Mouse (Mus musculus): ENCODE data around the gene Pcmtd2.
"Not testable (repeated sequence)": the region's sequence is repeated elsewhere in the genome, so short reads cannot be mapped to it uniquely, and the experiment has no call there.

Gene Pcmtd2

DNA sequence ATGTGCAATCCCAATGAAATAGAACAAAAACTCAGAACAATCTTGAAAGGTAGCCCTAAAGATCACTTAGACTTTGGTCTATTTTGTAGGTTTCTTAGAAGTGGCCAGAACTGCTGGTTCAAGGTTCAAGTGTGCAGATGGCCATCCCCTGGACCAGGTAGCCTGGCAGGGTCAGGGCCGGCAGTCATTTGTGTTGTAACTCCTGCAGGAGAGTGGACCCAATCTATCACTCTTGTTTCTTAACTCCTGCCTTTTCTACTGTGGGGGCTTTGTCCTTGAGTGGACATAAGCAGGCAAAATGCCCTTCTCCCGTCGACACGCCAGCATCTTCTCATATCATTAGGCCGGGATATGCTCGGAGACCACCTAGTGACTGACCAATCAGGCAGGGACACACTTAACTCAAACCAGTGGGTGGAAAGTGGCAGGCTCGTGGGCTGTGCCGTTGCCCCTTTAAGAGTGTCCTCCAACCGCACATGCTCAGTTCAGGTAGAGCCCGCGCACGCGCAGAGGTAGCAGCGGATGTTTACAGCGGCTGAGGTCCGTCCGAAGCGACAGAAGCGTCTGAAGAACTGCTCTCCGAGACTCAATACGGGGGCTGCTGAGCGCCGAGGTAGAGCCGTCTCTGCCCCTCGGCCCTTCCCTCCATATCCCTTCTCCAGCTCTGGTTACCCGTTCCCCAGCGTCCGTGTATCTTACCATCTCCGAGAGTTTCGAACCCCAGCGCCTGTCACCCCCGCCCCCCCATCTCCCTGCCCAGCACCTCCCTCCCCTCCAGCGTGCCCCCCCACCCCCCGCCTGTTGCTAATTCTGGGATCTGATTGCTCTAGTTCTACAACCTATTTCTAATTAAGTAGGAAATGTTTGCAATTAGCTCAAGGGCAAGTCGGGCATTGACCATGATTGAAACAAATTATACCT is at the start of gene Pcmtd2:
TSS of gene Pcmtd2 (plus strand) at position 483 of the 921 bp plus-strand sequence.
- in situ Hi-C loops (cut with MboI; ENCODE audit: low pct_unique_long_range_greater_than_20kb in 1 of 2, low sequenced_read_pairs in 2 of 2, unreplicated experiment in 1 of 2): no loop called here

DNA sequence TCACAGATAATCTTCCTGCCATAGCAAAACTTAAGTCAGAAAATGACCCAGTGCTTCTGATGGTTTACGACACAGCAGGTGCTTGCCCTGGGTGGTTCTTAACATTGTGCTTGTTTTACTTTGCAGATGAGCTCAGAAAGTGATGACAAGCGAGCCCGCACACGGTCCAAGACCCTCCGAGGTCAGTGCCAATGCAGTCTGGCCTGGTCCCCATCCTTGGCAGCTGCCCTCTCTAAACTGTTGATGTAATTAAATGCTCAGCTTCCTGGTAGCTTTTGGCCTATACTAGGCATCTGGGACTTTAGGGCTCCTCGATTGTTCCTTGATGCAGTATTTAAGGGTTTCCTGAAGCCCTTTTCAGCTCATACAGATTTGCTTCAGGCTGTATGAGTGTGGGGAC is 48.3 kb upstream of the Pcmtd2 start:
- in situ Hi-C loops (cut with MboI; ENCODE audit: low pct_unique_long_range_greater_than_20kb in 1 of 2, low sequenced_read_pairs in 2 of 2, unreplicated experiment in 1 of 2): no loop called here

DNA sequence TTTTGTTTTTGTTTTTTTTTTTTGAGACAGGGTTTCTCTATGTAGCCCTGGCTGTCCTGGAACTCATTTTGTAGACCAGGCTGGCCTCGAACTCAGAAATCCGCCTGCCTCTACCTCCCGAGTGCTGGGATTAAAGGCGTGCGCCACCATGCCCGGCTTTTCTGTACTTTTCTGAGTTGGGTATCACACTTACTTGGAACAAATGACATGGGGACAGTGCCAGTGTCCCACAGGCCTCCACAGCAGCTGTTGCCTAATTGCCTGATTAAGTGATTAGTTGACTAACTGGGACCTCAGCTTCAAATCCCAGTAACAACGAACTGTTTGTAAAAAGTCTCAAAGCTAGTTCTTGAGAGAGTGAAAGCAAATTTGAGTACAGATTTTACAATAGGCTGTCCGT is 44.5 kb upstream of the Pcmtd2 start:
- in situ Hi-C loops (cut with MboI; ENCODE audit: low pct_unique_long_range_greater_than_20kb in 1 of 2, low sequenced_read_pairs in 2 of 2, unreplicated experiment in 1 of 2): not testable (repeated sequence)

GRCm38 (mm10) chr2:181795641-181796130 is 42.0 kb upstream of the Pcmtd2 start:
- in situ Hi-C loops (cut with MboI; ENCODE audit: low pct_unique_long_range_greater_than_20kb in 1 of 2, low sequenced_read_pairs in 2 of 2, unreplicated experiment in 1 of 2): no loop called here

- in situ Hi-C loops (cut with MboI; ENCODE audit: low pct_unique_long_range_greater_than_20kb in 1 of 2, low sequenced_read_pairs in 2 of 2, unreplicated experiment in 1 of 2): no loop called here
Measured at GRCm38 (mm10) chr2:181797672-181798071, 40.0 kb upstream of the Pcmtd2 start.

DNA sequence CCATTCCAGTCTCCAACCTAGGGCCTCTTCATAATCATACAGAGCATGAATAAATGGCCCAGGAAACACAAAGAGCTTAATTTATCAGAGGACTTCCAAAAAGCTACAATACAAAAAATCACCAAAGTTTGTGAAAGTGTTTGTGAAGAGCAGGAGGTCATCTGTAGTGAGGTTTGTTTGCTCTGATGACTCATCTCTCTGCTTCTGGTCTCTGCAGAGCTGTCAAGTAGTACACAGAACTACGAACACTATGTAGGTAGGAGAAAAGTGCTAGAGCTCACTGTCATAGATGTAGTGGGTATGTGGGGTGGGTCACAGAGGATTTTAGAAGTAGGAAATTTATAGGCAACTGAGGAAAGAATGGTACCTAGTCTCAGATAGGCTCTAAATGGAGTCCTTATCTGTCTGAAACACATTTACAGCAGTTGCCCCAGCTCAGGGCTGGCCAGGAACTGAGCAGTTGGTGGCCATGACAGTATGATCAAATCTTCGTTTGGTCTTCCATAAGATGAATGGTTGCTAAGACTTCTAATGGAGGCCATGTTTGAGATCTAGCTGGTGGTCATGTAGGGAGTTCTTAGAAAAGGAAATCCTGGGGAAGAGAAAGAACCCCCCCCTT is 8.5 kb upstream of the Pcmtd2 start:
- in situ Hi-C loops (cut with MboI; ENCODE audit: low pct_unique_long_range_greater_than_20kb in 1 of 2, low sequenced_read_pairs in 2 of 2, unreplicated experiment in 1 of 2): no loop called here

GRCm38 (mm10) chr2:181832745-181833144 is 4.9 kb upstream of the Pcmtd2 start:
- in situ Hi-C loops (cut with MboI; ENCODE audit: low pct_unique_long_range_greater_than_20kb in 1 of 2, low sequenced_read_pairs in 2 of 2, unreplicated experiment in 1 of 2): no loop called here

GRCm38 (mm10) chr2:181838293-181838680 is 633 bp downstream of the Pcmtd2 start:
- in situ Hi-C loops (cut with MboI; ENCODE audit: low pct_unique_long_range_greater_than_20kb in 1 of 2, low sequenced_read_pairs in 2 of 2, unreplicated experiment in 1 of 2): no loop called here

DNA sequence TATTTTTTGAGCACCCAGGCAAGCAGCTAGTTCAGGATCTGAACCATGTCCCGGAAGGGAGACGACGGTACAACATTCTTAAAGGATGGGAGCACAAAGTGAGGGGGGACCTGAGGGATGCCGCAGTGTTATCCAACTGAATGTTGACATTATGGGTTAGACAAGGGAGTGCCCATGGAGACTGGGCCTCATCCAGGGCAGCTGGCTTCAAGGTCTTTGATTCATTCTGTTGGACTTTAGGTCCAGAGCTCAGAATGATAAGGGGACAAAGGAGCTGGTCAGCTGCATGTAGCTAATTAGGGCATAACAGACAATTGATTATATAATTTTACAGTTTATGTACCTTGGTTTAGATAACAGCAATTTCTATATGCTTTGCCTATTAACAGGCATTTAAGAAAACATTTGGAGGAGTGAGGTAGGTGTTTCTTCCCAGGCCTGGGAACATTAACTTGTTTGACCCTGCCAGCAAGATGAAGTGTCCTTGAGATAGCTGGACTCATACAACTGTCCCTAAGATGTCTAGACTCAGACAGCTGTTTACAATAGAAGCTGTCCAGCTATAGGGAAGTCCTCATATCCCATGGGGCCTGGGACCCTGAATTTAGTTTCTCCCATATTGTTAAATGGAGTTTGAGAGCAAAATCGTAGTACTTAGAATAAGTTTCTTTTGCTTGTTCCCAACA is 8.2 kb downstream of the Pcmtd2 start:
- in situ Hi-C loops (cut with MboI; ENCODE audit: low pct_unique_long_range_greater_than_20kb in 1 of 2, low sequenced_read_pairs in 2 of 2, unreplicated experiment in 1 of 2): no loop called here

- in situ Hi-C loops (cut with MboI; ENCODE audit: low pct_unique_long_range_greater_than_20kb in 1 of 2, low sequenced_read_pairs in 2 of 2, unreplicated experiment in 1 of 2): loop anchor here in 1 of 2 experiments (10.0 kb wide), 1 partner anchor 139 kb away; no protein-coding TSS in a partner anchor
Measured at GRCm38 (mm10) chr2:181863791-181864535, 26.3 kb downstream of the Pcmtd2 start, which contains the start of gene Polr3k. Gene Polr3k (plus strand): TSS chr2:181864337.

GRCm38 (mm10) chr2:181864536-181864860 is 26.8 kb downstream of the Pcmtd2 start:
- in situ Hi-C loops (cut with MboI; ENCODE audit: low pct_unique_long_range_greater_than_20kb in 1 of 2, low sequenced_read_pairs in 2 of 2, unreplicated experiment in 1 of 2): loop anchor here in 1 of 2 experiments (10.0 kb wide), 1 partner anchor 140 kb away; no protein-coding TSS in a partner anchor

DNA sequence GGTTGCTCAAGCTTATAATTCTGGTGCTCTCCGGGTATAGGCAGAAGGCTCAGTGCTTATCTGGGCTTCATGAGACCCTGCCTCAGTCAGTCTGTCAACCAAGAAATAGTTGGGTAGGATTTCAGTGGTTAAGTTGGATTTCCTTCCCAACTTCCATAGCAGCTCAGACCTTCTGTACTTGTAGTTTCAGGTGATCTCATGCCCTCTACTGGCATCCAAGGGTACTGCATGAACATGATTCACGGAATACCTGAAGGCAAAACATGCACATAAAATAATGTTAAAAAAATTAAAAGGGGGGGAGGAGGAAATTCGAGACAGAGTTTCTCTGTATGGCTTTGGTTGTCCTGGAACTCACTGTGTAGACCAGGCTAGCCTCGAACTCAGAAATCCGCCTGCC is 29.3 kb downstream of the Pcmtd2 start:
- in situ Hi-C loops (cut with MboI; ENCODE audit: low pct_unique_long_range_greater_than_20kb in 1 of 2, low sequenced_read_pairs in 2 of 2, unreplicated experiment in 1 of 2): loop anchor here in 1 of 2 experiments (10.0 kb wide), 1 partner anchor 142 kb away; no protein-coding TSS in a partner anchor

DNA sequence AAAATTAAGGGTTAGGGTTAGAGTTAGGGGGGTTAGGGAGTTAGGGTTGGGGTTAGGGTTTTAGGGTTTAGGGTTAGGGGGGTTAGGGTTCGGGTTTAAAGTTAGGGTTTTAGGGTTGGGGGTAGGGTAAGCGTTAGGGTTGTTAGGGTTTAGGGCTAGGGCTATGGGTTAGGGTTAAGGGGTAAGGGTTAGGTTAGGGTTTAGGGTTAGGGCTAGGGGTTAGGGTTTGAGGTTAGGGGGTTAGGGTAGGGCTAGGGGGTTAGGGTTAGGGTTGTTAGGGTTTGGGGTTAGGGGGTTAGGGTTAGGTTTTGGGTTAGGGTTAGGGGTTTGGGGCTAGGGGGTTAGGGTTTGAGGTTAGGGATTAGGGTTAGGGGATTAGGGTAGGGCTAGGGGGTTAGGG is 33.4 kb downstream of the Pcmtd2 start:
- in situ Hi-C loops (cut with MboI; ENCODE audit: low pct_unique_long_range_greater_than_20kb in 1 of 2, low sequenced_read_pairs in 2 of 2, unreplicated experiment in 1 of 2): no loop called here

DNA sequence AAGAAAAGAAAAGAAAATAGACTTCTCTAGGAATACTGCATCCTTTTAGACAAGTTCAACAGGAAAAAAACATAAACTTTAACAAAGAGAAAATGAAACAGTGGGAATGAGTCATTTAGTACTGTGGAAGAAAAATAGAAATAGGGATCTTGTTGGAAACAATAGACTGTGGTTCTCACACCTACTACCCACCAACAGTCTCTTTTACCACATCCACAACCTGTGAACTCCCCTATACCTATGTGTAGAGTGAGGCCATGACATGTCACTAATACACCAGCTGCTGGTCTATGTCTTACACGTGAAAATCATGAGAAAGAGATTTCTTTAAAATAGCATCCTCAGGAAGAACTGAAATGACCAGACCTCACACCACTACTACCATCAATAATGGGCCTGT is 41.2 kb downstream of the Pcmtd2 start:
- in situ Hi-C loops (cut with MboI; ENCODE audit: low pct_unique_long_range_greater_than_20kb in 1 of 2, low sequenced_read_pairs in 2 of 2, unreplicated experiment in 1 of 2): no loop called here

DNA sequence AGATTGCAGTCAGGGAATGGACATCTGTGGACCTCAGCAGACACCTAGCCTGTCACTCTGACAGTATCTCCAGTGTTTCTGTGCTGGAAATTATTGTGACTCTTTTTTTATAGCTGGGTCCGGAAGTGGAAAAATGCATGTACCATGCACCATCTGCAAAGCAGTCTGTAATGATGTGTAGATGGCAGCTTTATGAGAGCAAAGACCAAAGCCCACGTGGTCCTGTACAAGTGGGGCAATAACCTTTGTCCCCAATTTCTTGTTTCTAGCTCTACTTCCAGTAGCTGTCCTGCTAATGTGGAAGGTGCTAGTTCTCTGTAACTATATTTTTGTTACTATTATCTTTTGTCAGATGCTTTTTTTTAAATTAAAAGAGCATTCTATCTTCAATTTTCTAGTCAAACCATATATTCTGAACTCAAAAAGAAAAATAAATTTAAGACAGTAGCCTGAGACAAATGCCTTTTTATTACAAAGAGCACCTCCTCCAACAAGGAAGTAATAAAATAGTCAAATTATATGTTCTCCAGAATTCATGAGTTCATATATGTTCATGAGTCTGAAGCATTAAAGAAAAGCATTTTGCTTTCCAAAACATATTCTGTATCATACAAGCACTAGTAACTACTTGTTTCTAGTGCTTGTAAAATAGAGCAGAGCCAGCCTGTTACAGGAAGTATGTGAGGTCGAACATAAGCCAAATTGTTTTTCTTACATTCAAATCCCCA is 45.5 kb downstream of the Pcmtd2 start:
- in situ Hi-C loops (cut with MboI; ENCODE audit: low pct_unique_long_range_greater_than_20kb in 1 of 2, low sequenced_read_pairs in 2 of 2, unreplicated experiment in 1 of 2): no loop called here

Data from mouse embryonic stem cell (cell line).